Mouse (Mus musculus): ENCODE results near the gene Dio1.

DNA sequence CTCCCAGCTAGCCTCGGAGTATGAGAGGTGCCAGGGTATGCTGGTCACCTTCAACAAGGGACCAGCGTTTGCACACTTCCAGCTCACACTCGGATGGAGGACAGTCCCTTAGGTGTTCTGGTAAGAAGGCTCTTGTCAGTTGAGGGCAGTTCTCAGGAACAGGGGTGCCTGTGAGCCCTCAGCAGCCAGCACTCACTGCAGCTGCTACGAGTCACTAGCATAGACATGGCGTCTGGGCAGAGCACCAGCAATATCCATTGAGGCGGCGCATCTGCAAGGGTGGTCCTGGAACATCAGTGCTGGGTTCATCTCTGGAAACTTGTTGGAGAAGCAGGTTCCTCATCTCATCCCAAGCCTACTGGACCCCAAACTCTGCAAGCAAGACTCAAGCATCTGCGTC lies 20.6 kb downstream of the Dio1 start:
- TF ChIP-seq ZC3H11A (IDR thresholded peaks at IDR 0.05; ENCODE audit: borderline replicate concordance, low read depth, low read length), result no peak
- no peak for TF ChIP-seq MAFK (IDR thresholded peaks at IDR 0.05; ENCODE audit: insufficient read depth, low read depth, low read length)
- no peak for TF ChIP-seq CHD2 (IDR thresholded peaks at IDR 0.05; ENCODE audit: low read depth, low read length)
- TF ChIP-seq ZNF384 (IDR thresholded peaks at IDR 0.05; ENCODE audit: low read depth, low read length), result no peak
